Mouse (Mus musculus) hindbrain, embryonic 13.5 days (tissue): ENCODE results near the gene M1ap. TPM values are rescaled to one million over a fixed set of nuclear protein-coding genes. Genes with fewer than 3 reads are reported as not detected.

Experiments used
- ATAC-seq: fragments of 200-750 bp; cut with Nextera tagmentation; 2 replicates; pipeline ENCODE4 v1.8.0; 2017; ENCODE audit warnings: moderate TSS enrichment; ENCODE audit not compliant: low FRiP score
- H3K27ac ChIP-seq: fragments of 300-500 bp; sonication (generic); 2 replicates; pipeline ENCODE4 v1.5.1; 2015; ENCODE audit warnings: inconsistent platforms, mild to moderate bottlenecking, moderate library complexity
- H3K27me3 ChIP-seq: fragments of 300-500 bp; sonication (generic); 2 replicates; pipeline ENCODE4 v1.6.1; 2015; ENCODE audit warnings: mild to moderate bottlenecking, inconsistent platforms
- H3K36me3 ChIP-seq: fragments of 300-500 bp; sonication (generic); 2 replicates; pipeline ENCODE4 v1.6.1; 2015; ENCODE audit warnings: mild to moderate bottlenecking, inconsistent platforms
- H3K4me1 ChIP-seq: fragments of 300-500 bp; sonication (generic); replicated peaks from 2 replicates; pipeline ENCODE4 v1.6.1; 2015; ENCODE audit warnings: inconsistent platforms
- H3K4me2 ChIP-seq: fragments of 300-500 bp; sonication (generic); 2 replicates; pipeline ENCODE4 v1.6.1; 2015; ENCODE audit warnings: inconsistent platforms, mild to moderate bottlenecking, moderate library complexity
- H3K4me3 ChIP-seq: fragments of 300-500 bp; sonication (generic); 2 replicates; pipeline ENCODE4 v1.5.1; 2015; ENCODE audit warnings: mild to moderate bottlenecking, inconsistent platforms
- H3K9ac ChIP-seq: fragments of 300-500 bp; sonication (generic); 2 replicates; pipeline ENCODE4 v1.6.1; 2015; ENCODE audit warnings: mild to moderate bottlenecking, inconsistent platforms
- H3K9me3 ChIP-seq: fragments of 300-500 bp; sonication (generic); 2 replicates; pipeline ENCODE4 v1.6.1; 2016; ENCODE audit warnings: inconsistent platforms
- WGBS: fragments of 180-500 bp; shearing (Covaris S2); methylation state at CpG from one replicate; pipeline ENCODE4 v1.1.7; 2015; 5-methylcytosine and 5-hydroxymethylcytosine counted together
- polyA plus RNA-seq: library from polyadenylated mRNA; unstranded; fragments of >200 nt; fragmentation: Nextera tagmentation; extraction: Ambion mirVana; gene quantifications from 2 replicates; pipeline ENCODE4 v1.2.1, GENCODE M21; 2015

The M1ap gene
- not detected in 2 replicates for polyA plus RNA-seq

- Histone ChIP-seq H3K27me3 (0 out of 2 replicates have a peak, but pooled peaks cover 3% of the 10 kb centered on the region), H3K9me3 (no peaks in the 10 kb centered on the region), H3K36me3 (no peaks in the 10 kb centered on the region), H3K27ac (no peak within 1 kb of the TSS), H3K4me3 (no peak within 1 kb of the TSS), H3K4me2 (no peak within 1 kb of the TSS), H3K4me1 (no peaks in the 10 kb centered on the region), H3K9ac (no peak within 1 kb of the TSS)
- 64% methylated on average over 14 of the region's 14 CpGs for WGBS
- no peak for ATAC-seq
Measured at GRCm38 (mm10) chr6:82946651-82947050, at the start of gene M1ap. Gene M1ap (plus strand): TSS chr6:82946902.

DNA sequence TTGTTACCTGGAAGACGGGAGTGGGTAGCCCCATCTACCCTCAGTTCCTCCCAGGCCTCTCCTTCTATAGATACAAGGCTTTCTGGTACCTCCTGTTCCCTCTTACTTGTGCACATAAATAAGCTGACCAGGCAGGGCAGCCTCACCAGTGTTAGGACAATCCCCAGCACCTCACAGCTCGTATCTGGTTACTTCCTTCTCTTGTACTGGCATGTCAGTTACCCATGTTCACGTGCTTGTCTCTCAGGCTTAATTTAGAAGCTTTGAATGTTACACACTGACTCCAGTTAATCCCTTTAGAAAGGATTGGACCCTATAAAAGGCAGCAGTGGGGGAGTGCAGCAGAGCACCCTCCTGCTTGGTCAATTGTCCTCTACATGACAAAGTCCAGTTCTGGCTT is 49.4 kb upstream of the M1ap start:
- Histone ChIP-seq H3K9ac (no peak overlapping the region), H3K4me2 (no peak overlapping the region), H3K27me3 (no peaks in the 10 kb centered on the region), H3K4me1 (no peaks in the 10 kb centered on the region), H3K36me3 (no peaks in the 10 kb centered on the region), H3K4me3 (no peak overlapping the region), H3K9me3 (no peaks in the 10 kb centered on the region), H3K27ac (no peak overlapping the region)
- 72% methylated on average over 3 of the region's 3 CpGs for WGBS
- ATAC-seq, result no peak

DNA sequence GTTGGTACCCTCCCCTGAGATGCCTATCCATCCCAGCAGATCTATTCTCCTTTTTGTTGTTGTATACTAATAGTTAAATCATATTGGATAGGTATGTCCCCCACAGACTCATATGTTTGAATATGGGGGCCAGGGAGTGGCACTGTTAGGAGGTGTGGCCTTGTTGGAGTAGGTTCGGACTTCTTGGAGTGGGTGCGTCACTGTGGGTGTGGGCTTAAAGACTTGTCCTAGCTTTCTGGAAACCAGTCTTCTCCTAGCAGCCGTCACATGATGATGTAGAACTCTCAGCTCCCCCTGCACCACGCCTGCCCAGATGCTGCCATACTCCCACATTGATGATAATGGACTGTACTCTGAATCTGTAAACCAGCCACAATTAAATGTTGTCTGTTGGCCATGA is 48.5 kb upstream of the M1ap start:
- ATAC-seq, result no peak
- H3K36me3 ChIP-seq, result no peaks in the 10 kb centered on the region
- H3K27me3 ChIP-seq, result no peaks in the 10 kb centered on the region
- no peak overlapping the region for H3K4me2 ChIP-seq
- no peaks in the 10 kb centered on the region for H3K4me1 ChIP-seq
- H3K4me3 ChIP-seq, result no peak overlapping the region
- H3K27ac ChIP-seq, result no peak overlapping the region
- WGBS, result 89% methylated on average over 4 of the region's 4 CpGs
- no peak overlapping the region for H3K9ac ChIP-seq
- no peaks in the 10 kb centered on the region for H3K9me3 ChIP-seq

- Histone ChIP-seq H3K4me3 (no peak overlapping the region), H3K4me2 (no peak overlapping the region), H3K36me3 (no peaks in the 10 kb centered on the region), H3K27me3 (no peaks in the 10 kb centered on the region), H3K4me1 (no peaks in the 10 kb centered on the region), H3K9ac (no peak overlapping the region), H3K27ac (no peak overlapping the region), H3K9me3 (no peaks in the 10 kb centered on the region)
- WGBS, result 63% methylated on average over 4 of the region's 4 CpGs
- no peak for ATAC-seq
Measured at GRCm38 (mm10) chr6:82898745-82899144, 48.0 kb upstream of the M1ap start.

DNA sequence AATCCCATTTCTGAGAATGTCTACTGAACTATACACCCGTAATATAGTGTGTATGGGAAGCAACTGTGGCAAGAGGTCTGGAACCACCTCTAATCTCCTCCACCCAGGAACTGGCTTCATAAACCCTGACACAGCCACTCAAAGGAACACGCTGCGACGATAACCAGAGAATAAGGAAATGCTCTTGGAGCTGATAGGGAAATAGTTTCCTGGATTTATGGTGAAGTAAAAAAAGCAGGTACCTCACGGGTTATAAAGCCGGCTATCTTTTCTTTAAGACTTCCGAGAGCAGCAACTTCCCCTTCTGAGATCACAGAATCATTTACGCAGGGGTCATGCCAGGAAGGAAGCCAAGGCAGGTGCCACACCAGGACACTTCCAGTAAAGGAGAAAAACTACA is 44.1 kb upstream of the M1ap start:
- Histone ChIP-seq H3K4me2 (no peak overlapping the region), H3K4me1 (no peaks in the 10 kb centered on the region), H3K4me3 (no peak overlapping the region), H3K27me3 (no peaks in the 10 kb centered on the region), H3K36me3 (no peaks in the 10 kb centered on the region), H3K9ac (no peak overlapping the region), H3K9me3 (no peaks in the 10 kb centered on the region), H3K27ac (no peak overlapping the region)
- no peak for ATAC-seq
- WGBS, result 84% methylated on average over 8 of the region's 8 CpGs

GRCm38 (mm10) chr6:82906985-82907384 is 39.7 kb upstream of the M1ap start:
- WGBS, result 89% methylated on average over 3 of the region's 3 CpGs
- Histone ChIP-seq H3K4me2 (no peak overlapping the region), H3K36me3 (peaks cover 5% of the 10 kb centered on the region), H3K27ac (no peak overlapping the region), H3K9ac (no peak overlapping the region), H3K4me3 (no peak overlapping the region), H3K4me1 (no peaks in the 10 kb centered on the region), H3K9me3 (no peaks in the 10 kb centered on the region), H3K27me3 (no peaks in the 10 kb centered on the region)
- ATAC-seq, result no peak

DNA sequence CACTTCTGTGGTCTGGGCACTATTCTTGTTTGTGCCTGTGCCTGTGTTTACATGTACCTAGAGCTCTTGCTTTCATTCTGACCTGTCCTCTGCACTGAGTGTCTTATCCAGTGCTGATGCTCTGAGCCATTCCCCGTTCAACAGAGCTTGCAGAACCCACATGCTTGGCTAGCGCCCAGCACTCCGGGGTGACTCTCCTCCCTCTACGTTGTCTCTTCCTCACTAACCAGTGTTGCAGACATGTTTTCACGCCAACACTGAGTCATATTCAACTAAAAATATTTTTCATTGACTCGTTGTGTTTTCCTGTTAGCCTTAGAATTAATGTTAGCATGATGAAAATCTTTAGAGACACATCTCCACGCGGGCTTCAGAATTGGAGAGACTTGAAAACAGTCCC is 38.7 kb upstream of the M1ap start:
- Histone ChIP-seq H3K4me3 (no peak overlapping the region), H3K36me3 (peaks cover 11% of the 10 kb centered on the region), H3K4me2 (no peak overlapping the region), H3K27ac (no peak overlapping the region), H3K4me1 (no peaks in the 10 kb centered on the region), H3K27me3 (no peaks in the 10 kb centered on the region), H3K9me3 (no peaks in the 10 kb centered on the region), H3K9ac (no peak overlapping the region)
- WGBS, result 84% methylated on average over 8 of the region's 8 CpGs
- ATAC-seq, result no peak

DNA sequence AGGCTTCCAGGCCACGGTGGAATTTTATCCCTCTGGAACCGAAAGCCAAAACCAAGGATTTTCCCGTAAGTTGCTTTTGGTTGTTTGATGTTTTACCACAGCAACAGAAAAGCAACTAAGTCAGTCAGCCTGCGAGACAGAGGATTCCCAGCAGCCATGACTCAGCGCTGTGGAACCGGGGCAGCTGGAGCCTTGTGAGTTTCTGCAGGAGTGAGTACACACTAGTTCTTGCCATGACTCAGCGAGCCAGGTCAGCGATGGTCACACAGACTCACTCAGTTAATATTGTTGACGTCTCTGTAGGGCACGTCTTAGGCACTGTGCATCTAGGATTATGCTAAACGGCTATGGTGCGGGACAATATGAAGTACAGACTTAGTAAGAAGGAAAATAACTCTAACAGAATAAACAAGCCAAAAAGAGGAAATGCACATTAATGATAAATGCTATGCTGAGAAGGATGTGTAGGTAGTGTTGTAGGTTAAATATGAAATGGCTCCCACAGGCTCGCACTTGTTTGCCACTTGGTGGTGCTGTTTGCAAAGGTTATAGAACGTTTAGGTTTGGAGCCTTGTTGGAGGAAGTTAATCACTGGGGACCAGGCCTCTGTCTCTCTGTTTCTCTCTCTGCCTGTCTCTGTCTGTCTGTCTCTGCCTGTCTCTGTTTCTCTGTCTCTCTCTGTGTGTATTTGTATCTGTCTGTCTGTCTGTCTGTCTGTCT is 37.4 kb upstream of the M1ap start:
- no peaks in the 10 kb centered on the region for H3K4me1 ChIP-seq
- ATAC-seq, result no peak
- no peak overlapping the region for H3K4me2 ChIP-seq
- no peaks in the 10 kb centered on the region for H3K9me3 ChIP-seq
- peaks cover 21% of the 10 kb centered on the region for H3K36me3 ChIP-seq
- H3K4me3 ChIP-seq, result no peak overlapping the region
- WGBS, result 69% methylated on average over 14 of the region's 14 CpGs
- no peak overlapping the region for H3K9ac ChIP-seq
- H3K27ac ChIP-seq, result no peak overlapping the region
- no peaks in the 10 kb centered on the region for H3K27me3 ChIP-seq

DNA sequence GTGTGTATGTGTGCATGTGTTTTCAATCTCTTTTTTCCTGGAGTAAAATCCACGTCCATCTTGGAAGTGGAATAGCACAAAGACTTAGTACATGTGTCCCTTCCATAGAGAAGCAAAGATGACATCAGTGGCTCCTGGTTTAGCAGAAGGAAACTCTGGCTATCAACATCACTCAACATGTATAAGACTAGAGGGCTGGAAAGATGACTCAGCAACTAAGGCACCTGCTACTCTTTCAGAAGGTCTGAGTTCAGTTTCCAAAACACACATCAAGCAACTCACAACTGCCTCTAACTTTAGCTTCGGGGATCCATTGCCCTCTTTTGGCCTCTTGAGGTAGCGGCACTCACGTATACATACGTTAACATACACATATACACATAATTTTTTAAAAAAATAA is 35.4 kb upstream of the M1ap start:
- ATAC-seq, result no peak
- H3K9me3 ChIP-seq, result no peaks in the 10 kb centered on the region
- H3K4me2 ChIP-seq, result no peak overlapping the region
- no peak overlapping the region for H3K9ac ChIP-seq
- H3K4me3 ChIP-seq, result no peak overlapping the region
- no peaks in the 10 kb centered on the region for H3K4me1 ChIP-seq
- 92% methylated on average over 5 of the region's 5 CpGs for WGBS
- no peak overlapping the region for H3K27ac ChIP-seq
- H3K27me3 ChIP-seq, result no peaks in the 10 kb centered on the region
- H3K36me3 ChIP-seq, result peaks cover 26% of the 10 kb centered on the region

GRCm38 (mm10) chr6:82913336-82914247 is 33.1 kb upstream of the M1ap start:
- no peaks in the 10 kb centered on the region for H3K9me3 ChIP-seq
- no peak overlapping the region for H3K4me2 ChIP-seq
- no peaks in the 10 kb centered on the region for H3K4me1 ChIP-seq
- H3K27ac ChIP-seq, result no peak overlapping the region
- no peak overlapping the region for H3K4me3 ChIP-seq
- 0 out of 2 replicates have a peak, but pooled peaks cover 3% of the 10 kb centered on the region for H3K27me3 ChIP-seq
- peaks cover 49% of the 10 kb centered on the region for H3K36me3 ChIP-seq
- no peak for ATAC-seq
- no peak overlapping the region for H3K9ac ChIP-seq
- WGBS, result 87% methylated on average over 28 of the region's 28 CpGs

- Histone ChIP-seq H3K4me2 (no peak overlapping the region), H3K9me3 (no peaks in the 10 kb centered on the region), H3K9ac (no peak overlapping the region), H3K36me3 (peaks cover 68% of the 10 kb centered on the region), H3K27me3 (0 out of 2 replicates have a peak, but pooled peaks cover 3% of the 10 kb centered on the region), H3K4me3 (no peak overlapping the region), H3K4me1 (no peaks in the 10 kb centered on the region), H3K27ac (no peak overlapping the region)
- 18% methylated on average over 3 of the region's 3 CpGs for WGBS
- no peak for ATAC-seq
Measured at GRCm38 (mm10) chr6:82915889-82916288, 30.8 kb upstream of the M1ap start.

DNA sequence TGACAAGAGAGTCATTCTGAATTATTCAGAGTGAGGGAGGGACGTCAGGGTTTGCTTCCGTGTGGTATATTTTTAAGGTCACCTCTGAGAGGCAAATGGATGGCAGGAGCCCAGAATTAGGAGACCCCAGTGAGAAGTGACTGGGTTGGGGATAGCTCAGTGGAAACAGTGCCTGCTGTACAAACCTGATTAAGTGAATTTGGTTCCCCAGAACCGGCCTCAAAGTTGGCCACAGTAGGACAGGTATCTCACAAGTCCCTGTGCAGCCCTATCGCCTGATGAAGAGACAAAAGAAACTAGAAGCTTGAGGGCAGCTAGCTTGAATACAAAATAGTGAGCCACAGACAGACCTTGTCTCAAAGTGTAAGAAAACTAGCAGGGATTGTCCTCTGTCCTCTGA is 30.2 kb upstream of the M1ap start:
- Histone ChIP-seq H3K9ac (no peak overlapping the region), H3K36me3 (peaks cover 72% of the 10 kb centered on the region), H3K27ac (0 out of 2 replicates have a peak overlapping the region, but pooled peaks have one; percentile 23), H3K9me3 (no peaks in the 10 kb centered on the region), H3K4me1 (no peaks in the 10 kb centered on the region), H3K4me3 (no peak overlapping the region), H3K27me3 (0 out of 2 replicates have a peak, but pooled peaks cover 3% of the 10 kb centered on the region), H3K4me2 (no peak overlapping the region)
- no peak for ATAC-seq
- 93% methylated on average over 4 of the region's 4 CpGs for WGBS
